Mouse (Mus musculus) gastrocnemius, adult 18-20 months (tissue): Measurements from ENCODE around the gene Olfr430. TPM values are rescaled to one million over a fixed set of nuclear protein-coding genes. Genes with fewer than 3 reads are reported as not detected.

Source experiments
- total RNA-seq, 2 experiments: library from RNA; stranded (reverse); gene quantifications; 2 replicates each; pipeline ENCODE4 v1.2.3; 2021

The Olfr430 gene
- total RNA-seq, 2 experiments from 2014 or later = not detected

Other genes with a start within 250 kb of the Olfr430 start
- gene Ifi211, start 153.6 kb upstream of the Olfr430 start, total RNA-seq = 1 to 10 TPM; 2.7 to 3.1 TPM
- gene Mndal, start 124.1 kb upstream of the Olfr430 start, total RNA-seq = 1 to 10 TPM; 1.6 to 3.7 TPM
- 1 to 10 TPM; 2.7 to 3.7 TPM for gene Ifi203, start 123.9 kb upstream of the Olfr430 start, total RNA-seq
- gene Ifi202b, start 83.9 kb upstream of the Olfr430 start, total RNA-seq = not detected
- gene Ifi205, start 34.8 kb upstream of the Olfr430 start, total RNA-seq = 10 to 100 TPM in 1 of 2 experiments, 1 to 10 TPM in 1; 7.5 to 17.1 TPM
- not detected for gene Olfr433, start 25.9 kb upstream of the Olfr430 start, total RNA-seq
- gene Olfr432, start 17.4 kb upstream of the Olfr430 start, total RNA-seq = not detected
- not detected for gene Olfr429, start 17.7 kb downstream of the Olfr430 start, total RNA-seq
- gene Olfr427, start 30.3 kb downstream of the Olfr430 start, total RNA-seq = not detected
- gene Olfr231, start 54.6 kb downstream of the Olfr430 start, total RNA-seq = not detected
- not detected for gene Olfr424, start 64.9 kb downstream of the Olfr430 start, total RNA-seq
- gene Olfr420, start 89.0 kb downstream of the Olfr430 start, total RNA-seq = not detected
- gene Spta1, start 106.2 kb downstream of the Olfr430 start, total RNA-seq = under 1 TPM; 0.07 TPM
- not detected for gene Olfr419, start 185.5 kb downstream of the Olfr430 start, total RNA-seq